Mouse (Mus musculus): ENCODE data around the gene Fcgrt.

DNA sequence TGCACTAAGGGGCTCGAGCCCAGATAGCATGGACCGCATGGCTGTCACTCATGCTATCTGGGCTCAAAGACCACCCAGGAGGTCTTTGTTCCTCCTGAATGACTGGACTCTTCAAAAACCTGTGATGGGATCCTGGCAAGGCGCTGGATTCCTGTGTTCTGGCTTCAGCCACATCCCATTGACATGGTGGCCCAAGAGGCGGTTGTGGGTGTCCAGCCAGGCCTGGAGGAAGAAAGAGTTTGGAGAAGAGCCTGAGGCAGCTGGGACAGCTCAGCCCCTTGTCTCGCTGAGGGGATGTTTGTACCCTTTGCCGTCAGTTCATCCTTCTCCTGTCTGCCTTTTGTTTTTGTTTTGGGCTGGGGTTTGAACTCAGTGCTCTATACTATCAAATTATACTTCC, 45.9 kb upstream of the Fcgrt start:
- TF ChIP-seq CTCF (IDR thresholded peaks at IDR 0.05) (no peak), EP300 (IDR thresholded peaks at IDR 0.05) (no peak)
